ENCODE assay signal across 8 mouse cellular contexts in the genomic region with DNA sequence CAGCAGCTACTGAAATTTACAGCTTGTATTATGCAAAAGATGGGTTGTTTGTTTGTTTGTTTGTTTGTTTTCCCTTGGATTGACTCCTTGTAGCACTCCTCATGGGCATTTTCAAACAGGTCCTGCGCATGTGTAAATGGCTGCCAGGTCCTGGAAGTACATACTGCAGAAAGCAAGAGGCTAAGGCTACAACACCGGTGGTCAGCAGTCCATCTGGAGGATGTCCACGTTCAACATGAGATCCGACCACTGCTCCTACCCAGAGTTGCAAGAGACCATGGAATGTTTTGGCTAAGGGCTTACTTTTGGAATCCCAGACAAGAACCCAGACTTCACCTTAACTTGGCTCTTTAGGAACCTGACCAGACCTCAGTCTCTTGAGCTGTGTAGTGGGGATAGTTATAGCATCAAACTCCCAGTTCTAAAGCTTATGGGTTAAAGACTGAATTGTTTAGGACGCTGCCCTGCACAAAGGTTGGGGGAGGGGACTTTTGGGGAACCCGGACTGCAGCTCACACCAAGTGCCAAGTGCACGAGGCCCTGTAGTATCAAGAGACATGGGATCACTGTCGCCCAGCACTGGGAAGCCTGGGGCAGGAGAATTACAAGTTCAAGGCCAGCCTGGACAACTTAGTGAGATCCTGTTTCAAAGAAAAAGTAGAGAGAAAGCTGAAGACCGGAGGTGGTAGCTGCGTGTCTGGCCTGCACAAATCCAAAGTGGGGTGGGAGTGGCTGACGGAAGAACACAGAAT. TPM values are rescaled to one million over a fixed set of nuclear protein-coding genes. Genes with fewer than 3 reads are reported as not detected.
DNase-seq lines count a peak whose midpoint lies in the region; ATAC-seq and TF ChIP-seq lines count a peak whose summit lies in the region.

No protein-coding gene starts in this region.

- peak overlapping the region; percentile 99; the same call in 1 of the 2 replicates for H3K4me2 ChIP-seq in hindbrain, embryonic 11.5 days (replicated peaks; ENCODE audit: low read depth, low read length)

- peak overlapping the region; percentile 74 for H3K4me3 ChIP-seq in heart, adult 2 months
- peak overlapping the region; percentile 70; the same call in 1 of the 2 replicates for H3K4me3 ChIP-seq in hindbrain, embryonic 11.5 days (ENCODE audit: low read depth, low read length)
- H3K4me3 ChIP-seq in midbrain, embryonic 10.5 days: peak overlapping the region; percentile 85

- H3K27ac ChIP-seq in heart, adult 2 months: peak overlapping the region; percentile 91
- H3K27ac ChIP-seq in hindbrain, embryonic 11.5 days (ENCODE audit: low read depth, low read length): no peak overlapping the region
- no peak overlapping the region for H3K27ac ChIP-seq in midbrain, embryonic 10.5 days (replicated peaks)

- 0 out of 2 replicates have a peak, but pooled peaks cover 2% of the 10 kb centered on the region for H3K36me3 ChIP-seq in heart, adult 2 months (ENCODE audit: control insufficient read depth, insufficient read depth, low read length)
- H3K36me3 ChIP-seq in hindbrain, embryonic 11.5 days (ENCODE audit: control insufficient read depth, insufficient read depth, low read length): no peaks in the 10 kb centered on the region
- no peaks in the 10 kb centered on the region for H3K36me3 ChIP-seq in midbrain, embryonic 10.5 days

- ATAC-seq in hindbrain, embryonic 11.5 days (ENCODE audit: low FRiP score): no peak

- peaks cover 29% of the 10 kb centered on the region for H3K4me1 ChIP-seq in heart, adult 2 months (ENCODE audit: control insufficient read depth, insufficient read depth, low read length)
- no peaks in the 10 kb centered on the region for H3K4me1 ChIP-seq in hindbrain, embryonic 11.5 days (replicated peaks; ENCODE audit: control insufficient read depth, insufficient read depth, low read length)
- peaks cover 30% of the 10 kb centered on the region for H3K4me1 ChIP-seq in midbrain, embryonic 10.5 days

- TF ChIP-seq EP300 in heart, adult 2 months (IDR thresholded peaks at IDR 0.05; ENCODE audit: insufficient read depth, low read depth, low read length): no peak

- no peaks in the 10 kb centered on the region for H3K27me3 ChIP-seq in heart, adult 2 months (ENCODE audit: control insufficient read depth, insufficient read depth, low read length)
- no peaks in the 10 kb centered on the region for H3K27me3 ChIP-seq in hindbrain, embryonic 11.5 days (ENCODE audit: control insufficient read depth, insufficient read depth, low read length)
- peaks cover 18% of the 10 kb centered on the region for H3K27me3 ChIP-seq in midbrain, embryonic 10.5 days (ENCODE audit: low read depth, poor library complexity, severe bottlenecking)

- peak overlapping the region; percentile 93 for H3K9ac ChIP-seq in heart, adult 2 months (ENCODE audit: low read depth, low read length)
- no peak overlapping the region for H3K9ac ChIP-seq in hindbrain, embryonic 11.5 days (ENCODE audit: low read depth, low read length)

- H3K9me3 ChIP-seq in hindbrain, embryonic 11.5 days (ENCODE audit: control insufficient read depth, low read length): no peaks in the 10 kb centered on the region
- no peaks in the 10 kb centered on the region for H3K9me3 ChIP-seq in midbrain, embryonic 10.5 days (replicated peaks)

- WGBS in heart, adult 2 months: 51% methylated on average over 11 of the region's 11 CpGs
- WGBS in hindbrain, embryonic 11.5 days: 62% methylated on average over 11 of the region's 11 CpGs
- 76% methylated on average over 11 of the region's 11 CpGs for WGBS in midbrain, embryonic 10.5 days

- intact Hi-C loops in heart, adult 2 months (cut with DNase I): no loop called here

- DNase-seq in heart, adult 2 months: peak in 1 of 2 experiments; percentile 29
- no peak for DNase-seq in heart, postnatal 4 days
- peak; percentile 59 for DNase-seq in adrenal gland, postnatal 14 days
- no peak for DNase-seq in hindbrain, embryonic 11.5 days (ENCODE audit: low spot score)
- no peak for DNase-seq in midbrain, embryonic 10.5 days (ENCODE audit: low spot score)
- DNase-seq in Muller cell, postnatal 12 days (ENCODE audit: inconsistent ontology term): no peak
- DNase-seq in left cerebral cortex, adult 18-20 months (ENCODE audit: low spot score in 2 of 2): no peak
- DNase-seq in embryo, embryonic 11 days: no peak

- no peak for TF ChIP-seq CTCF in heart, adult 2 months (IDR thresholded peaks at IDR 0.05)

- TF ChIP-seq POLR2A in heart, adult 2 months (IDR thresholded peaks at IDR 0.05; ENCODE audit: insufficient read depth, low read depth, low read length): 0 out of 2 replicates have a peak, but pooled peaks have one; percentile 3

- peaks cover 3% of the 10 kb centered on the region for H3K79me2 ChIP-seq in heart, adult 2 months (replicated peaks; ENCODE audit: control insufficient read depth, insufficient read depth, low read length)

RNA-seq across cellular contexts. Expression of gene Aldh2, which starts 1.4 kb away (rescaled TPM):
- total RNA-seq in heart, adult 2 months (2021): 100 to 1,000 TPM; 339 to 371 TPM
- 433 and 501 TPM in 2 replicates for polyA plus RNA-seq in heart, adult 2 months (2012; rRNA removed)
- total RNA-seq in heart, postnatal 4 days (2021): 100 to 1,000 TPM in 1 of 2 experiments, 10 to 100 TPM in 1; 95.1 to 103 TPM
- total RNA-seq in adrenal gland, postnatal 14 days (2021): 1,038 and 1,196 TPM in 2 replicates
- polyA plus RNA-seq in hindbrain, embryonic 11.5 days (2014; fragmentation: Nextera tagmentation; extraction: Ambion mirVana): 36.0 and 63.3 TPM in 2 replicates
- 104 and 111 TPM in 2 replicates for polyA plus RNA-seq in midbrain, embryonic 10.5 days (2016; fragmentation: Nextera tagmentation; extraction: Ambion mirVana)
- total RNA-seq in left cerebral cortex, adult 18-20 months (2021): 100 to 1,000 TPM; 128 to 130 TPM

RNA-seq across cellular contexts. Expression of gene Acad12, which starts 26.5 kb away (rescaled TPM):
- total RNA-seq in heart, adult 2 months (2021): 10 to 100 TPM; 68.2 to 80.2 TPM
- polyA plus RNA-seq in heart, adult 2 months (2012; rRNA removed): 85.7 and 125 TPM in 2 replicates
- 10 to 100 TPM; 21.0 to 21.2 TPM for total RNA-seq in heart, postnatal 4 days (2021)
- 25.1 and 29.1 TPM in 2 replicates for total RNA-seq in adrenal gland, postnatal 14 days (2021)
- 1.8 and 2.8 TPM in 2 replicates for polyA plus RNA-seq in hindbrain, embryonic 11.5 days (2014; fragmentation: Nextera tagmentation; extraction: Ambion mirVana)
- polyA plus RNA-seq in midbrain, embryonic 10.5 days (2016; fragmentation: Nextera tagmentation; extraction: Ambion mirVana): 2.1 TPM in 2 replicates
- 1 to 10 TPM; 6.0 to 6.2 TPM for total RNA-seq in left cerebral cortex, adult 18-20 months (2021)

RNA-seq across cellular contexts. Expression of gene Mapkapk5, which starts 46.5 kb away (rescaled TPM):
- 10 to 100 TPM; 79.8 to 84.2 TPM for total RNA-seq in heart, adult 2 months (2021)
- 33.0 and 67.7 TPM in 2 replicates for polyA plus RNA-seq in heart, adult 2 months (2012; rRNA removed)
- total RNA-seq in heart, postnatal 4 days (2021): 10 to 100 TPM; 55.7 to 61.0 TPM
- 93.2 and 96.4 TPM in 2 replicates for total RNA-seq in adrenal gland, postnatal 14 days (2021)
- polyA plus RNA-seq in hindbrain, embryonic 11.5 days (2014; fragmentation: Nextera tagmentation; extraction: Ambion mirVana): 61.8 and 66.5 TPM in 2 replicates
- 45.5 and 49.4 TPM in 2 replicates for polyA plus RNA-seq in midbrain, embryonic 10.5 days (2016; fragmentation: Nextera tagmentation; extraction: Ambion mirVana)
- total RNA-seq in left cerebral cortex, adult 18-20 months (2021): 10 to 100 TPM; 64.6 to 71.1 TPM

RNA-seq across cellular contexts. Expression of gene Adam1a, which starts 47.0 kb away (rescaled TPM):
- total RNA-seq in heart, adult 2 months (2021): 1 to 10 TPM; 1.0 to 2.5 TPM
- polyA plus RNA-seq in heart, adult 2 months (2012; rRNA removed): 3.4 and 3.9 TPM in 2 replicates
- total RNA-seq in heart, postnatal 4 days (2021): 1 to 10 TPM; 3.1 to 3.8 TPM
- total RNA-seq in adrenal gland, postnatal 14 days (2021): 5.7 and 5.8 TPM in 2 replicates
- 2.1 and 3.8 TPM in 2 replicates for polyA plus RNA-seq in hindbrain, embryonic 11.5 days (2014; fragmentation: Nextera tagmentation; extraction: Ambion mirVana)
- polyA plus RNA-seq in midbrain, embryonic 10.5 days (2016; fragmentation: Nextera tagmentation; extraction: Ambion mirVana): 1.4 and 1.8 TPM in 2 replicates
- total RNA-seq in left cerebral cortex, adult 18-20 months (2021): 10 to 100 TPM; 11.6 to 11.8 TPM

RNA-seq across cellular contexts. Expression of gene Gm42878, which starts 47.0 kb away (rescaled TPM):
- total RNA-seq in heart, adult 2 months (2021): under 1 TPM in 1 of 2 experiments, not detected in 1; 0.63 TPM
- polyA plus RNA-seq in heart, adult 2 months (2012; rRNA removed): 0.16 and 0.79 TPM in 2 replicates
- total RNA-seq in heart, postnatal 4 days (2021): not detected
- total RNA-seq in adrenal gland, postnatal 14 days (2021): not detected in 2 replicates
- polyA plus RNA-seq in hindbrain, embryonic 11.5 days (2014; fragmentation: Nextera tagmentation; extraction: Ambion mirVana): not detected in 2 replicates
- polyA plus RNA-seq in midbrain, embryonic 10.5 days (2016; fragmentation: Nextera tagmentation; extraction: Ambion mirVana): not detected in 2 replicates
- total RNA-seq in left cerebral cortex, adult 18-20 months (2021): not detected
